Mouse (Mus musculus) adrenal gland, adult 2 months (tissue): ENCODE measurements around the gene Slain1. TPM values are rescaled to one million over a fixed set of nuclear protein-coding genes. Genes with fewer than 3 reads are reported as not detected.
A peak's percentile ranks its signal among the peaks of the same experiment; 100 is the strongest.

ENCODE experiments used
- DNase-seq: peaks from one replicate; pipeline ENCODE4 v3.0.0; 2021
- long read RNA-seq: library from polyadenylated mRNA; stranded (forward); transcript quantifications from one replicate; pipeline ENCODE4 v2.0.0, GENCODE M21; 2021
- polyA plus RNA-seq: library from polyadenylated mRNA; depleted of rRNA; stranded (reverse); fragments of >200 nt; gene quantifications from 2 replicates; pipeline ENCODE4 v1.2.3, GENCODE M21; 2012; rRNA removed
- total RNA-seq, 2 experiments: library from RNA; stranded (reverse); gene quantifications; 2 replicates each; pipeline ENCODE4 v1.2.3; 2021

The Slain1 gene
- 1 to 10 TPM; 1.5 to 2.9 TPM for total RNA-seq
- 2.9 TPM in 2 replicates for polyA plus RNA-seq
- long read RNA-seq, partial matches to known transcripts = 0 of 5 reads
- long read RNA-seq, other reads (novel, unspliced or antisense) = 0 of 5 reads

DNA sequence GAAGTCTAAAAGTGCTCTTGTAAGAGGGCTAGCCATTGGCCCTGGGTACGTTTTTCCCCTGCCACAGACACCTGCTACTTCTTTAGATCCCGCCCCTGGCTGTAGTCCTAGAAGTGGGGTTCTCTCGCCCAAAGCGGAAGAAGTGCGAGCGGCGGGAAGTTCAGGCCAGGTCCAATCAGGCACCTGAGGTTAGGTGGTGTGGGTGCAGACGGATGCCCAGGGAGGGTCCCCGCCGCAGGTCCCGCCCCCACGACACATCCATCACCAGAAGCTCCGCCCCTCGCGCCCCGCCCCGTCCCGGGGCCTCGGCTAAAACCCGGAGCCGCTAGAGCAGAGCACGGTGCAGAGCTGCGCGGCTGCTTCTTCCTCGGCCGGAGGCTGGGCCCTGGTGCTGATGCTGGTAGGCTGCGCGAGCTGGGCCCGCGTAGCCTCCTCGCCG lies at the start of gene Slain1:
Slain1 (plus strand) TSS at position 333 of the 439 bp plus-strand sequence.
- DNase-seq = peak; percentile 77

GRCm38 (mm10) chr14:103608063-103608462 lies 42.0 kb upstream of the Slain1 start:
- no peak for DNase-seq

DNA sequence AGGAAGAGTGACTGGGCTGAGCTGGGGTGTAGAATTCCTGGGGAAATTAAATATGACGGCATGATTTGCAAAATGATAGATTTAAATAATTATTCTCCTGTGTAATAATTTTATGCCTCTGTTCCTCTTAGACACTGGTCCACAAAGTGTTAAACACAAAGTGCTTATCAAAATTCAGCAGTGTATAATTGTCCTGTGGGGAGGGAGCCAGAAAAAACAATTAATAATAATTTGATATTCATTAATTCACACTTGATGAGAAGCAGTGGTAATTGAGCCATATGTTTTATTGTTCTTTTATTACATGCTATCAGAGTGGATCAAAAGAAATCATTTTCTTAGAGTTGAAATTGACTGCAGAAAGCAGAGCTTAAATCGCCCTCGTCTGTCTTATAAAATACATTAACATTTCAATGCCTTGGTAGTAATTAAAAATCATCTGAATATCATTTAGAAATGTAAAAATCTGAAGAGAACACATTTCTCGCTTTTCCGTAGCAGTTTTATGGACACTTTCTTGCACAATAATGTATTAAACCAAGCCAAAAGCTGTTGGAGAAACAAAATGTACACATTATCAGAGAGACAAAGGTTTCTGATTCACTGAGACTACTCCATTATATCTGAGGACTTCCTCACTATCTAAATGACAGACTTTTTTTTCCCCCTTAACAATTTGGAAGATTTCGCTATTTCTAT lies 36.3 kb upstream of the Slain1 start:
- no peak for DNase-seq

- no peak for DNase-seq
Measured at GRCm38 (mm10) chr14:103614272-103614587, 35.8 kb upstream of the Slain1 start.

- no peak for DNase-seq
Measured at GRCm38 (mm10) chr14:103619756-103620155, 30.3 kb upstream of the Slain1 start.

DNA sequence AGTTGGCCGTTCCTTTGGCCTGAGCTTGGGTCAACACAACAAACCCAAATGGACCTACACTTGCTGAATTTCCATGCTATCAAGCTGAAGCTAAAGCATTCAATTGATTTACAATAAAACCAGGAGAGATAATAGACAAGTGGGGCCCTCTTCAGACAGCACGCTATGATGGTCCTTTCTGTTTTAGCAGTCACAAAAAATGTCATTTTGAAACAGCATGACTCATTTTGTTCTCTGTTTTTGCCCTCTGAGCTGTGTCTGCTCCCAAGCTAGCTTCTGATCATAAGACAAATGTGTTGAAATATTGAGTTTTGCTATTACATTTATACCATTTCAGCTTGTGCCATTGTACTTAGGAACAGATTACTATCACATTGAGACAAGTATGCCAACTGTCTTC lies 28.8 kb upstream of the Slain1 start:
- DNase-seq = no peak

- no peak for DNase-seq
Measured at GRCm38 (mm10) chr14:103626100-103626499, 23.9 kb upstream of the Slain1 start.

DNA sequence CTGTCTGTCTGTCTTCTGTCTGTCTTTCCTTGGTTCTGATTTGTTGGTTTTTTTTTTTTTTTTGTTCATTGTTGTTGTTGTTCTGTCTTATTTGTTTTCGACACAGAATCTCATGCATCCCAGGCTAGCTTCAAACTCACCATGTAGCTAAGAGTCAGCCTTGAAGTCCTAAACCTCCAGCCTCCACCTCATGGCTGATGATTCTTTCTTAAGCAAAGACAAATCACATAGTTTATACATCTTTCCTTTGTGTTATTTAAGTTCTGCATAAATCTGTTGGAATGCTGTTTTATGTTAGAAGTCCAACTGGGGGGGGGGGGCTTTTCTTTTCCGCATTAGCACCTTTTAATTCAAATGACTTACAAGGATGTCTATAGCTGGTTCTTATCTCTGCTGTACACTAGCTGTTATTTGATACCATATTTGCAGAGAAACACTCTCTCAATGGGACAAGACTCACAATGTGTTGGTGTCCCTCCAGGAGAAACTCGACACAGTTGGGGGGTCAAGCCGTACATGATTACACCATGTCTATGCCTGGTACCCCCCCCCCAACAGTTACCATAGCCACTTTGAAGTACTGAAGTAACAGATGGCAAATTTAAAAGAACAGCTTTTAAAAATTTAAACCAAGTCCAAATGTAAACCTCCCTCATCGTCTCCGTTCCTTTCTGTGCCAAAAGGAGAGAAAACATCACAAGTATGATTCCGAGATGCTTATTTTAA lies 20.2 kb upstream of the Slain1 start:
- no peak for DNase-seq

- no peak for DNase-seq
Measured at GRCm38 (mm10) chr14:103630545-103630944, 19.5 kb upstream of the Slain1 start.

DNA sequence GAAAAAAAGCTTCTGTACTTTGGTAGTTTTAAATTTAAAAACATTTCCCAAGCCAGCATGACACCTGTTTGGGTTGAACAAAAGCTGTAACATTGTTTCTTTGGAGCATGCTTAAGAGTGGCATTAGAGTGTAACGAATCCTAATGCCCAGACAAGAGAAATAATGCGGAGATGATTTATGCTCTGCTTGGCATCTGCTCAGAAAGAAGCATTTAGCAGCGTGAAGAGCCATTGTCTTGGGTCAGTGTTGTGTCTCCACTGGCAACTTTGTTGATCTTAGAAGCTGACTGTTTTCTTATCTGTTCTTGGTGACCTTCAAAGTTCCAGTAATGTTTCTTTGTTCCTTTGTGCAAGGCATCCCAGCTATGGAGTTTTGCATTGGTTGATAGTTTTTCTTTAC lies 6.1 kb upstream of the Slain1 start:
- DNase-seq = no peak

GRCm38 (mm10) chr14:103647981-103648380 lies 2.0 kb upstream of the Slain1 start:
- no peak for DNase-seq

- no peak for DNase-seq
Measured at GRCm38 (mm10) chr14:103648623-103649255, 1.3 kb upstream of the Slain1 start.

GRCm38 (mm10) chr14:103649302-103649701 lies 726 bp upstream of the Slain1 start:
- DNase-seq = no peak

GRCm38 (mm10) chr14:103650413-103651101 lies 529 bp downstream of the Slain1 start:
- peak; percentile 61 for DNase-seq

DNA sequence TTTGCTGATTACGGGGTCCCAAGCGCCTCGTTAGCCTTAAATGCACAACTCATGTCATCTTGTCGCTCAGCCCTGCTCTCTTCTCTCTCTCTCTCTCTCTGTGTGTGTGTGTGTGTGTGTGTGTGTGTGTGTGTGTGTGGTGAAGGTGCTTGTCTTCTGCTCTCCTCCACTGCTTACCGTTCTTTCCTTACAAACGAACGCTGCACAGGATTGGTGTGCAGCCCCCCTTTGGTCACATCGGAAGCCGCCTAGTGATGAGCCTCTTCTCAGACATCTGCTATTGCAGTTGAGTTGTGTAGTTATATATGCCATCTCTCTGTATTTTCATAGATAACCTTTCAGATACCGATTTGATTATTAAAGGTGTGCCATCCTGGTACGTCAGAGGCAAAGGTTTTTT lies 1.1 kb downstream of the Slain1 start:
- no peak for DNase-seq

GRCm38 (mm10) chr14:103651562-103651961 lies 1.5 kb downstream of the Slain1 start:
- no peak for DNase-seq

GRCm38 (mm10) chr14:103652524-103652923 lies 2.5 kb downstream of the Slain1 start:
- DNase-seq = no peak

- DNase-seq = no peak
Measured at GRCm38 (mm10) chr14:103653800-103654199, 3.8 kb downstream of the Slain1 start.

GRCm38 (mm10) chr14:103655448-103655847 lies 5.4 kb downstream of the Slain1 start:
- DNase-seq = no peak

GRCm38 (mm10) chr14:103657876-103658275 lies 7.8 kb downstream of the Slain1 start:
- no peak for DNase-seq

GRCm38 (mm10) chr14:103663026-103663425 lies 13.0 kb downstream of the Slain1 start:
- DNase-seq = no peak

- no peak for DNase-seq
Measured at GRCm38 (mm10) chr14:103664391-103664790, 14.4 kb downstream of the Slain1 start.
